In the genomic region with DNA sequence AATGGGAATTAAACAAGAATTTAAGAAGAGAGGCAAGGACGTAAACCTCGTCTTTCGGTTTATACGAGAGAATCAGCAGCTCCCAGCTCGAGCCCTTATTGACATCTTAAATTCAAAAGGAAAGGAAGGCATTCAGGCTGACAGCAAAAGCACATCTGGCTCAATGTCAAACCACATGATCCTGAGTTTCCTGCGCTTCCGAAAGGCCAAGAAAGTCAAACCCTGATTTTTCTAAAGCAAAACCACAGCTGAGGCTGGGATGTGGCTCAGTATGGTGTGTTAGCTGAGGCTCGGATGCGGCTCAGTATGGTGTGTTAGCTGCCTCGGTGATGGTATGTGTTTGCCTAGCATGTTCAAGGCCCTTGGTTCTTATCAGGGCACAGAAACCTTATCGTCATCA, we compare ENCODE assay signal across 12 mouse cellular contexts. TPM values are rescaled to one million over a fixed set of nuclear protein-coding genes. Genes with fewer than 3 reads are reported as not detected.
DNase-seq lines count a peak whose midpoint lies in the region; ATAC-seq and TF ChIP-seq lines count a peak whose summit lies in the region.
"Had no signal": no experiment of that assay in that cellular context is flagged by ENCODE, and none has a peak within 500 bp of the region (broad histone marks: within the 10 kb centered on the region; RNA-seq: fewer than 3 reads in every experiment).

No protein-coding gene starts in this region.

- 0 out of 2 replicates have a peak overlapping the region, but pooled peaks have one; percentile 6 for H3K27ac ChIP-seq in limb, embryonic 13.5 days
- no peak overlapping the region for H3K27ac ChIP-seq in limb, embryonic 10.5 days
- H3K27ac ChIP-seq in heart, embryonic 13.5 days (replicated peaks): 0 out of 2 replicates have a peak overlapping the region, but pooled peaks have one; percentile 1
- 0 out of 2 replicates have a peak overlapping the region, but pooled peaks have one; percentile 22 for H3K27ac ChIP-seq in liver, postnatal 0 days (ENCODE audit: low read depth)
- H3K27ac ChIP-seq in midbrain, postnatal 0 days (ENCODE audit: low read depth, low read length): no peak overlapping the region
- H3K27ac ChIP-seq: embryonic facial prominence, embryonic 15.5 days; hindbrain, embryonic 15.5 days; liver, embryonic 14.5 days had no signal

- no peak for TF ChIP-seq EP300 in liver, postnatal 0 days (IDR thresholded peaks at IDR 0.05; ENCODE audit: low read depth)

- H3K27me3 ChIP-seq in limb, embryonic 13.5 days: no peaks in the 10 kb centered on the region
- H3K27me3 ChIP-seq in limb, embryonic 10.5 days (ENCODE audit: low read depth, poor library complexity, severe bottlenecking): no peaks in the 10 kb centered on the region
- H3K27me3 ChIP-seq in heart, embryonic 13.5 days (replicated peaks): no peaks in the 10 kb centered on the region
- no peaks in the 10 kb centered on the region for H3K27me3 ChIP-seq in liver, postnatal 0 days (ENCODE audit: insufficient read depth, low read length)
- no peaks in the 10 kb centered on the region for H3K27me3 ChIP-seq in midbrain, postnatal 0 days (ENCODE audit: insufficient read depth, low read length)
- H3K27me3 ChIP-seq: embryonic facial prominence, embryonic 15.5 days; hindbrain, embryonic 15.5 days had no signal

- DNase-seq in adrenal gland, postnatal 36 days: peak; percentile 9 to 39
- no peak for DNase-seq in adrenal gland, postnatal 25 days
- DNase-seq in limb, embryonic 10.5 days (ENCODE audit: low spot score): no peak
- DNase-seq in liver, postnatal 0 days: no peak
- DNase-seq in midbrain, postnatal 0 days (ENCODE audit: low spot score): no peak
- no peak for DNase-seq in layer of hippocampus, adult 11-12 months (ENCODE audit: low spot score)
- DNase-seq: B cell, adult 2 months had no signal

- H3K4me3 ChIP-seq in limb, embryonic 13.5 days: no peak overlapping the region
- no peak overlapping the region for H3K4me3 ChIP-seq in limb, embryonic 10.5 days
- no peak overlapping the region for H3K4me3 ChIP-seq in heart, embryonic 13.5 days
- H3K4me3 ChIP-seq in liver, postnatal 0 days (ENCODE audit: low read depth, low read length): no peak overlapping the region
- H3K4me3 ChIP-seq in midbrain, postnatal 0 days (ENCODE audit: low read depth, low read length): no peak overlapping the region
- H3K4me3 ChIP-seq: embryonic facial prominence, embryonic 15.5 days; hindbrain, embryonic 15.5 days had no signal

- no peaks in the 10 kb centered on the region for H3K36me3 ChIP-seq in limb, embryonic 13.5 days
- H3K36me3 ChIP-seq in limb, embryonic 10.5 days: 0 out of 2 replicates have a peak, but pooled peaks cover 2% of the 10 kb centered on the region
- H3K36me3 ChIP-seq in heart, embryonic 13.5 days: no peaks in the 10 kb centered on the region
- H3K36me3 ChIP-seq in liver, postnatal 0 days (replicated peaks; ENCODE audit: insufficient read depth, low read length): no peaks in the 10 kb centered on the region
- H3K36me3 ChIP-seq in midbrain, postnatal 0 days (ENCODE audit: insufficient read depth, low read length): no peaks in the 10 kb centered on the region
- H3K36me3 ChIP-seq: embryonic facial prominence, embryonic 15.5 days; hindbrain, embryonic 15.5 days had no signal

- ATAC-seq in limb, embryonic 13.5 days (ENCODE audit: low FRiP score, low read depth): no peak
- no peak for ATAC-seq in heart, embryonic 13.5 days (ENCODE audit: extremely low read depth, insufficient number of reproducible peaks, low FRiP score, low TSS enrichment)
- ATAC-seq in liver, postnatal 0 days: no peak
- no peak for ATAC-seq in midbrain, postnatal 0 days (ENCODE audit: low FRiP score)

- no peak overlapping the region for H3K4me2 ChIP-seq in limb, embryonic 13.5 days (replicated peaks)
- H3K4me2 ChIP-seq in heart, embryonic 13.5 days: no peak overlapping the region
- 0 out of 2 replicates have a peak overlapping the region, but pooled peaks have one; percentile 26 for H3K4me2 ChIP-seq in liver, postnatal 0 days (ENCODE audit: low read depth, low read length)
- no peak overlapping the region for H3K4me2 ChIP-seq in midbrain, postnatal 0 days (ENCODE audit: low read depth, low read length, poor library complexity, severe bottlenecking)
- H3K4me2 ChIP-seq: embryonic facial prominence, embryonic 15.5 days; hindbrain, embryonic 15.5 days had no signal

- 60% methylated on average over 11 of the region's 11 CpGs for WGBS in limb, embryonic 13.5 days
- 86% methylated on average over 11 of the region's 11 CpGs for WGBS in limb, embryonic 10.5 days
- WGBS in heart, embryonic 13.5 days: 60% methylated on average over 11 of the region's 11 CpGs
- WGBS in liver, postnatal 0 days (ENCODE audit: insufficient replicate concordance): 56% methylated on average over 11 of the region's 11 CpGs
- WGBS in midbrain, postnatal 0 days: 72% methylated on average over 11 of the region's 11 CpGs

- no peak overlapping the region for H3K9ac ChIP-seq in limb, embryonic 13.5 days
- H3K9ac ChIP-seq in heart, embryonic 13.5 days: peak overlapping the region; percentile 50
- H3K9ac ChIP-seq in liver, postnatal 0 days (replicated peaks): no peak overlapping the region
- H3K9ac ChIP-seq in midbrain, postnatal 0 days (replicated peaks; ENCODE audit: low read length, poor library complexity, severe bottlenecking): no peak overlapping the region
- H3K9ac ChIP-seq: embryonic facial prominence, embryonic 15.5 days; hindbrain, embryonic 15.5 days; liver, embryonic 14.5 days had no signal

- H3K9me3 ChIP-seq in limb, embryonic 13.5 days: no peaks in the 10 kb centered on the region
- no peaks in the 10 kb centered on the region for H3K9me3 ChIP-seq in limb, embryonic 10.5 days (replicated peaks)
- no peaks in the 10 kb centered on the region for H3K9me3 ChIP-seq in heart, embryonic 13.5 days
- H3K9me3 ChIP-seq in liver, postnatal 0 days (ENCODE audit: low read length): no peaks in the 10 kb centered on the region
- H3K9me3 ChIP-seq in midbrain, postnatal 0 days (ENCODE audit: low read length): no peaks in the 10 kb centered on the region
- H3K9me3 ChIP-seq: embryonic facial prominence, embryonic 15.5 days; hindbrain, embryonic 15.5 days had no signal

- peaks cover 18% of the 10 kb centered on the region for H3K4me1 ChIP-seq in limb, embryonic 13.5 days
- peaks cover 19% of the 10 kb centered on the region for H3K4me1 ChIP-seq in limb, embryonic 10.5 days
- peaks cover 27% of the 10 kb centered on the region for H3K4me1 ChIP-seq in heart, embryonic 13.5 days
- H3K4me1 ChIP-seq in liver, postnatal 0 days (ENCODE audit: insufficient read depth): peaks cover 7% of the 10 kb centered on the region
- no peaks in the 10 kb centered on the region for H3K4me1 ChIP-seq in midbrain, postnatal 0 days (ENCODE audit: insufficient read depth, low read length)

- no peak for TF ChIP-seq CTCF in liver, postnatal 0 days (IDR thresholded peaks at IDR 0.05; ENCODE audit: low read depth)
- no peak for TF ChIP-seq CTCF in midbrain, postnatal 0 days (IDR thresholded peaks at IDR 0.05)

RNA-seq across cellular contexts. Expression of a gene that starts 26.9 kb away (rescaled TPM):
- total RNA-seq in adrenal gland, postnatal 36 days (2021): 10 to 100 TPM in 1 of 2 experiments, 1 to 10 TPM in 1; 9.9 to 18.3 TPM
- total RNA-seq in adrenal gland, postnatal 25 days (2021): 15.2 and 19.1 TPM in 2 replicates
- 9.7 and 11.4 TPM in 2 replicates for polyA plus RNA-seq in limb, embryonic 13.5 days (2015; fragmentation: Nextera tagmentation; extraction: Ambion mirVana)
- 11.5 and 11.9 TPM in 2 replicates for polyA plus RNA-seq in limb, embryonic 10.5 days (2016; fragmentation: Nextera tagmentation; extraction: Ambion mirVana)
- 8.5 and 8.6 TPM in 2 replicates for polyA plus RNA-seq in heart, embryonic 13.5 days (2015; fragmentation: Nextera tagmentation; extraction: Ambion mirVana)
- 6.5 and 8.4 TPM in 2 replicates for polyA plus RNA-seq in liver, postnatal 0 days (2015; fragmentation: Nextera tagmentation; extraction: Ambion mirVana)
- total RNA-seq in midbrain, postnatal 0 days (2014; rRNA removed): 8.2 and 10.3 TPM in 2 replicates
- polyA plus RNA-seq in midbrain, postnatal 0 days (2015; fragmentation: Nextera tagmentation; extraction: Ambion mirVana): 9.2 and 11.5 TPM in 2 replicates

Comparison
In these comparisons a context has a peak if more than half of its experiments do, and no peak if none do; other contexts are left out.
1. DNase-seq: peak in adrenal gland, postnatal 36 days (2 of 2); none in adrenal gland, postnatal 25 days (single experiment), limb, embryonic 10.5 days (single experiment), liver, postnatal 0 days (single experiment), midbrain, postnatal 0 days (single experiment) and layer of hippocampus, adult 11-12 months (single experiment).
2. H3K27ac ChIP-seq: peak in limb, embryonic 13.5 days (single experiment), heart, embryonic 13.5 days (single experiment) and liver, postnatal 0 days (single experiment); none in limb, embryonic 10.5 days (single experiment) and midbrain, postnatal 0 days (single experiment).